Mouse (Mus musculus) c-Kit-negative CD71-positive TER-119-positive erythroid progenitor cells, embryonic 14.5 days (primary cell): ENCODE data around the gene Wbp4.
A peak's percentile ranks its signal among the peaks of the same experiment; 100 is the strongest.

Source experiments
- DNase-seq: peaks from one replicate; pipeline ENCODE4 v3.0.0-alpha.2; 2013; ENCODE audit warnings: low read depth, low spot score

Gene Wbp4

GRCm38 (mm10) chr14:79507846-79508245, 26.5 kb upstream of the Wbp4 start:
- no peak for DNase-seq

- no peak for DNase-seq
These were observed 24.9 kb upstream of the Wbp4 start for GRCm38 (mm10) chr14:79506207-79506606.

GRCm38 (mm10) chr14:79504246-79505006, 23.1 kb upstream of the Wbp4 start:
- DNase-seq, result no peak

GRCm38 (mm10) chr14:79503371-79504075, 22.2 kb upstream of the Wbp4 start:
- DNase-seq, result no peak

- DNase-seq, result no peak
These were observed 19.4 kb upstream of the Wbp4 start for GRCm38 (mm10) chr14:79500756-79501155.

GRCm38 (mm10) chr14:79499326-79499725, 18.0 kb upstream of the Wbp4 start:
- DNase-seq, result no peak

- no peak for DNase-seq
These were observed 13.0 kb upstream of the Wbp4 start for GRCm38 (mm10) chr14:79494349-79494748.

GRCm38 (mm10) chr14:79490246-79490645, 8.9 kb upstream of the Wbp4 start:
- no peak for DNase-seq

- no peak for DNase-seq
These were observed 7.8 kb upstream of the Wbp4 start for GRCm38 (mm10) chr14:79489150-79489549.

- no peak for DNase-seq
These were observed 7.2 kb upstream of the Wbp4 start for GRCm38 (mm10) chr14:79488531-79488930.

GRCm38 (mm10) chr14:79486993-79487731, 5.8 kb upstream of the Wbp4 start:
- DNase-seq, result peak; percentile 56

GRCm38 (mm10) chr14:79486617-79486992, 5.3 kb upstream of the Wbp4 start:
- no peak for DNase-seq

- no peak for DNase-seq
These were observed 2.3 kb upstream of the Wbp4 start for GRCm38 (mm10) chr14:79483611-79484120.

GRCm38 (mm10) chr14:79482747-79483355, 1.5 kb upstream of the Wbp4 start:
- DNase-seq, result peak; percentile 33

- DNase-seq, result peak; percentile 42
These were observed 936 bp upstream of the Wbp4 start for GRCm38 (mm10) chr14:79482251-79482661.

- peak; percentile 68 for DNase-seq
These were observed 539 bp downstream of the Wbp4 start, which contains the start of gene Elf1 for GRCm38 (mm10) chr14:79480624-79481338. Gene Elf1, plus strand, starts transcription at chr14:79481194.

- DNase-seq, result no peak
These were observed 7.9 kb downstream of the Wbp4 start for GRCm38 (mm10) chr14:79473384-79473783.

- DNase-seq, result no peak
These were observed 13.7 kb downstream of the Wbp4 start for GRCm38 (mm10) chr14:79467621-79468020.

- no peak for DNase-seq
These were observed 15.7 kb downstream of the Wbp4 start for GRCm38 (mm10) chr14:79465623-79466022.

GRCm38 (mm10) chr14:79460988-79461387, 20.3 kb downstream of the Wbp4 start:
- no peak for DNase-seq

GRCm38 (mm10) chr14:79460401-79460800, 20.9 kb downstream of the Wbp4 start:
- no peak for DNase-seq
